Mouse (Mus musculus) heart, adult 2 months (tissue): Measurements from ENCODE around the gene Cdc42. TPM values are rescaled to one million over a fixed set of nuclear protein-coding genes. Genes with fewer than 3 reads are reported as not detected.

Source experiments
- DNase-seq, 2 experiments: peaks; one replicate each; pipeline ENCODE4 v3.0.0; 2021
- H3K27ac ChIP-seq: fragments of 200-600 bp; 2 replicates; pipeline ENCODE4 v1.8.1; 2022
- H3K27me3 ChIP-seq: fragments of 200-500 bp; 2 replicates; pipeline ENCODE4 v1.6.1; 2012; ENCODE audit warnings: mild to moderate bottlenecking, low read length, inconsistent platforms, mixed read lengths; ENCODE audit not compliant: control insufficient read depth, insufficient read depth
- H3K36me3 ChIP-seq: fragments of 200-500 bp; 2 replicates; pipeline ENCODE4 v1.6.1; 2012; ENCODE audit warnings: low read length, inconsistent platforms; ENCODE audit not compliant: control insufficient read depth, insufficient read depth
- H3K4me1 ChIP-seq: fragments of 200-500 bp; 2 replicates; pipeline ENCODE4 v1.6.1; 2011; ENCODE audit warnings: low read length; ENCODE audit not compliant: control insufficient read depth, insufficient read depth
- H3K4me3 ChIP-seq: fragments of 200-600 bp; 2 replicates; pipeline ENCODE4 v1.8.1; 2022
- H3K79me2 ChIP-seq: fragments of 200-500 bp; replicated peaks from 2 replicates; pipeline ENCODE4 v1.6.1; 2012; ENCODE audit warnings: mild to moderate bottlenecking, inconsistent platforms, low read length, moderate library complexity, mixed read lengths; ENCODE audit not compliant: control insufficient read depth, insufficient read depth
- H3K9ac ChIP-seq: fragments of 200-500 bp; 2 replicates; pipeline ENCODE4 v1.6.1; 2012; ENCODE audit warnings: low read depth, mild to moderate bottlenecking, control low read depth, inconsistent platforms, low read length, mixed read lengths
- CTCF ChIP-seq: fragments of 200-600 bp; IDR thresholded peaks from 2 replicates; pipeline ENCODE4 v1.8.1; 2022; ENCODE audit warnings: antibody characterized with exemption, mild to moderate bottlenecking, moderate library complexity
- EP300 ChIP-seq: fragments of 200-500 bp; IDR thresholded peaks from 2 replicates; pipeline ENCODE4 v1.6.1; 2011; ENCODE audit warnings: low read depth, low read length, control low read depth; ENCODE audit not compliant: insufficient read depth
- POLR2A ChIP-seq: fragments of 200-500 bp; IDR thresholded peaks from 2 replicates; pipeline ENCODE4 v1.6.1; 2011; ENCODE audit warnings: mild to moderate bottlenecking, low read depth, low read length, control low read depth; ENCODE audit not compliant: insufficient read depth
- WGBS: fragments of 180-500 bp; shearing (Covaris S2); methylation state at CpG from one replicate; pipeline ENCODE4 v1.1.7; 2018; 5-methylcytosine and 5-hydroxymethylcytosine counted together
- intact Hi-C: fragments of 180-260 bp; cut with DNase I; formaldehyde crosslinking; loops from one replicate; pipeline ENCODE4 v1.15.1; 2025
- polyA plus RNA-seq: library from polyadenylated mRNA; depleted of rRNA; stranded (reverse); fragments of >200 nt; gene quantifications from 2 replicates; pipeline ENCODE4 v1.2.3, GENCODE M21; 2012
- total RNA-seq, 2 experiments: library from RNA; stranded (reverse); gene quantifications; 2 replicates each; pipeline ENCODE4 v1.2.3; 2021

Cdc42 gene
- total and polyA plus RNA-seq, 3 experiments: 68.4 to 137 (median 136) TPM

DNA sequence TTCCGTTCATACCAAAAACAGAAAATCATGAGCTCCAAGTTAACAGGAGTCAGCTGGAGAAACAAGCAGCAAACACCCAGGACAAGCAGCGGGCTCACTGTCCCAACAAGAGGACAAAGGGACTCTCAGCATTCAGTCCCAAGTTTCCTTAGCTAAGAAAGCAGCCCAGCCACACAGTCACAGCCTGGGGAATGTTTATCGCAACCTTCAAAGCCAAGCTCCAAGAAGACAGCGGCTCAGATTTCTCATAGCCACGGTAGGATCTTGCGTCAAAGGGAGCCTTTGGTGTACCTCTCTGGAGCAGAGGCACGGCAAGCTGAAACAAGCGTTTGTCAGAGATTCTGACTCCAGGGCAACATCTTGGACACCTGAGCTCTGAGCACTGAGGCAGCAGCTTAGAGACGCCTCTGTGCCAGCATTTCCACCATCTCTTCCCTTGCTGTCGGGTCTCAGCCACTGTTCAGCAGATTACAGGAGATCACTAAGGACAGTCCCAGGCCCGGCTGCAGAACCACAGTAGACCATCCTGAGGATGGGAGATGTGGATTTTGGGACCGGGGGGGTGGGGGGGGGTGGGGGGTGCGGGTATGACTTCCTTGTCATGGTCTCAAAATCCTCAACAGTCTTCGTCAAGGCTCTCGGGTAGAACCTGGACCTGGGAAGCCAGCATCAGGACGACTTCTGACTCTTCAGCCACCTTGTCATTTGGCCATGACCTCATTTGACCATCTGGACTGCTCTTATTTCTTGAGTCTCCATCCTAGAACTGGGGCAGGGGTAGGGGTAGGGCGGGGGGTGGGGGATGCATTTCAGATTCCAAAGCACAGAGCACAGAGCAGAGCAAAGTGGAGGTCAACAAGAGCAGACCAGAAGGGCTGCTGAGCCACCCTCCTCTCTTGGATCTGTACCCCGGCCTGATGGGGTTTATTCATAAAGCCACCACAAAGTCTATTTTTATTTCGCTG is 18.1 kb upstream of the Cdc42 start:
- Histone ChIP-seq H3K9ac (0 out of 2 replicates have a peak overlapping the region, but pooled peaks have one; percentile 5), H3K27me3 (no peaks in the 10 kb centered on the region), H3K36me3 (no peaks in the 10 kb centered on the region), H3K4me3 (no peak overlapping the region), H3K27ac (no peak overlapping the region), H3K79me2 (no peaks in the 10 kb centered on the region), H3K4me1 (peaks cover 4% of the 10 kb centered on the region; the same call in 1 of the 2 replicates)
- DNase-seq: no peak
- TF ChIP-seq POLR2A: no peak
- 53% methylated on average over 19 of the region's 19 CpGs for WGBS
- intact Hi-C loops: no loop called here

DNA sequence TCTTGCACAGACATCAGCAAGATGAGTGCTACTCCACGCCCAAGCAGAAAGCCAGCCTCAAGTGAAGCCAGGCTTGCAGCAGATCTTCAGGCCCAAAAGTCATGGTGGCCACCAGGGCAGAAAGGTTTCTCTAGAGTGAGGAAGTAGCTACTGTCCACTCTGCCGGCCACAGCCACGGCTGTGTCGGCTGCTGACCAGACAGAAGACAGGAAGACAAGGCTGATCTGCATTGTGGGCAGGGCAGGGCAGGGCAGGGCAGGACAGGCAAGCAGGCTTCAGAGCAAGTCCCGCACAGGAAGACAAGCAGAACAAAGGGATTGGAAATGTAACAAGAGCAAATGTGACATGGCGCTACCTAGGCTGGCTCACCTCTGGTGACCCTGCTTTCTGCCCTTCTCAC is 16.2 kb upstream of the Cdc42 start:
- no peak overlapping the region for H3K4me3 ChIP-seq
- H3K4me1 ChIP-seq: peaks cover 8% of the 10 kb centered on the region; the same call in 1 of the 2 replicates
- no peak overlapping the region; the same call in 1 of the 2 replicates for H3K27ac ChIP-seq
- WGBS: 47% methylated on average over 6 of the region's 6 CpGs
- TF ChIP-seq EP300 (no peak), CTCF (no peak), POLR2A (no peak)
- intact Hi-C loops: no loop called here
- no peak overlapping the region for H3K9ac ChIP-seq
- H3K27me3 ChIP-seq: no peaks in the 10 kb centered on the region
- H3K79me2 ChIP-seq: no peaks in the 10 kb centered on the region
- peak; percentile 42 to 57 for DNase-seq
- no peaks in the 10 kb centered on the region for H3K36me3 ChIP-seq

DNA sequence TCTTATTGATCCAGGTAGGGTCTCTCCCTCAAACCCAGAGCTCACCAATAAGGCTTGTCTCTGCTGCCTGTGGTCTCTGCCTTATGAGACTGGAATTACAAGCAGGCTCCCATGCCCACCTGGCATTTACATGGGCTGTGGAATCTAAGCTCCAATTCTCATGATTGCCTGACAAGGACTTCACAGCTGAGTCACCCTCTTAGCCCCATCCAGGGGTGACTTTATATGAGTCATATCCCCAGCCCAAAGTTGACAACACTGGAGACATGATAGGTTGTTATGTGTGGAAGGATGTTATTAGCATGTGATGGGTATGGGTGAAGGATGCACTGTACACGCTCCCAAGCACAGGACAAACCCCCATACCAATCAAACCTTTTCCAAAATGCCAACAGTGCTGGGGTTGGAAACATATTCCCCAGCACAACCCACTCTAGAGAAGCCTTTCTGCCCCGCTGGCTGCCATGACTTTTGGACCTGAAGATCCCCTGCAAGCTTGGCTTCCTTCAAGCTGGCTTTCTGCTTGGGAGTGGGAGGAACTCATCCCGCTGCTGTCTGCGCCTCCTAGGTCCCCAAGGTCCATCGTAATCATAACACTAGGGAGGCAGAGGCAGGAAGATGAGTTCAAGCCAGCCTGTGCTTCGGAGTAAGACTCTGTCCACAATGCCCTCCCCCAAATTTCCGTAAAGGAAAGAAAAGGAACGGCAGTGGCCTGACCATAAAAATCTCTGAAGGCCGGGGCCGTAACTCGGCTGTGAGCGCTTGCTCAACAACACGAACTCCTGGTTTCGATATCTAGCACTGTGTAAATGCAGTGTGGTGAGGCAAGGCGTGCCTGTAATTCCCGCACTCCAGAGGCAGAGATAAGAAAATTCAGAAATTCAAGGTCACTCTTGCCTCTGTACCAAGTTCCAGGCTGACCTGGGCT is 14.3 kb upstream of the Cdc42 start:
- Histone ChIP-seq H3K79me2 (no peaks in the 10 kb centered on the region), H3K4me1 (peaks cover 14% of the 10 kb centered on the region), H3K27ac (peak overlapping the region; percentile 56), H3K9ac (no peak overlapping the region), H3K4me3 (no peak overlapping the region), H3K27me3 (no peaks in the 10 kb centered on the region), H3K36me3 (no peaks in the 10 kb centered on the region)
- intact Hi-C loops: no loop called here
- TF ChIP-seq POLR2A: no peak
- no peak for TF ChIP-seq CTCF
- no peak for TF ChIP-seq EP300
- DNase-seq: no peak
- 64% methylated on average over 16 of the region's 16 CpGs for WGBS

DNA sequence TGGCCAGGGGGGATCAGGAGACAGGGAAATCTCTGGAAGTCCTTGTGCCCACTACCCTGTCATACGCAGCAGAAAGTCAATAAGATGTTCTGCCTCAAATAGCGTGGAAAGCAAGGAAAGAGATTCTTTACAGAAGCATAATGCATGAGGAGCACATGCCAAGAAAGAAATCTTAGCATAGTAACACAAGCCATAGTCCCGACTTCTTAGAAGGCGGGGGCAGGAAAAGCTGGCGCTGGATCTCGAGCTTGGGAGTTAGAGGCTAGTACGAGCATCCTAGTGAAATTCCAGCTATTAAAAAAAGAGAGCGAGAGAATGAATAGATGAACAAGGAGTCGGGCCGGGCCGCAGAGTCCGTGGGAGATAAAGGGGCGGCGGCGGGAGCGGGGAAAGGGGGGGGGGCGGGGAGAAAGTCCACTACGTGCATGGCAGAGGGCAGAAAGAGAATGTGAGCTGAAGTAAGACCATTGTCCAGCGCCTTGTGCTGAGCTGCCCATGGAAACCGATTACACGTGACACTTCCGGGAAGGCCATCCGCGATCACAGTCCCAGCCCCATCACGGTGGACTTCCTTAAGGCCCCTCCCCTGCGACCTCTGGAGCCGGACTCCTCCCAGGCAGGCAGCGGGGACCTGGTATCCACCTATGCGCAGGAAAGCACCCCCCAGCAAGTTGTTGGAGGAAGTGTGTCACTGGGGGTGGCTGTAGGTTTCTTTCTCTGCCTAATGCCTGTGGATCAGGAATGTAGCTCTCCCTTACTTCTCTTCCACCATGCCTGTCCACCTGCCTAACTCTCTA is 12.6 kb upstream of the Cdc42 start:
- Histone ChIP-seq H3K27me3 (no peaks in the 10 kb centered on the region), H3K79me2 (no peaks in the 10 kb centered on the region), H3K4me3 (peak overlapping the region; percentile 46), H3K36me3 (no peaks in the 10 kb centered on the region), H3K27ac (peak overlapping the region; percentile 73), H3K4me1 (peaks cover 10% of the 10 kb centered on the region), H3K9ac (peak overlapping the region; percentile 69)
- WGBS: 8% methylated on average over 29 of the region's 29 CpGs
- DNase-seq: peak; percentile 72 to 77
- TF ChIP-seq EP300 (0 out of 2 replicates have a peak, but pooled peaks have one; percentile 63), CTCF (peak; percentile 40), POLR2A (0 out of 2 replicates have a peak, but pooled peaks have one; percentile 40)
- intact Hi-C loops: loop anchor here (1.0 kb wide), 1 partner anchor 13 kb away; the partner anchor contains the start of gene Cdc42

GRCm38 (mm10) chr4:137368198-137368597 is 10.7 kb upstream of the Cdc42 start:
- Histone ChIP-seq H3K36me3 (no peaks in the 10 kb centered on the region), H3K27me3 (no peaks in the 10 kb centered on the region), H3K4me1 (peaks cover 10% of the 10 kb centered on the region), H3K27ac (peak overlapping the region; percentile 79), H3K79me2 (no peaks in the 10 kb centered on the region), H3K4me3 (no peak overlapping the region), H3K9ac (peak overlapping the region; percentile 67)
- intact Hi-C loops: no loop called here
- no peak for TF ChIP-seq EP300
- TF ChIP-seq POLR2A: no peak
- no peak for TF ChIP-seq CTCF
- DNase-seq: no peak
- 9% methylated on average over 1 of the region's 1 CpGs for WGBS
